ENCODE assay signal across 17 mouse cellular contexts in genomic region chr19:25423371-25423770, GRCm38 (mm10).
"Had no signal": no experiment of that assay in that cellular context is flagged by ENCODE, and none has a peak within 500 bp of the region (broad histone marks: within the 10 kb centered on the region; RNA-seq: fewer than 3 reads in every experiment).

No protein-coding gene starts in this region.

- H3K27me3 ChIP-seq: lung, embryonic 15.5 days; midbrain, embryonic 13.5 days; midbrain, embryonic 15.5 days; neural tube, embryonic 12.5 days; stomach, embryonic 15.5 days had no signal

- H3K36me3 ChIP-seq: midbrain, embryonic 13.5 days; midbrain, embryonic 15.5 days; neural tube, embryonic 12.5 days had no signal

- DNase-seq: liver, postnatal 0 days; lung, adult 2 months; lung, postnatal 14 days; lung, postnatal 36 days; right cerebral cortex, postnatal 14 days; thymus, adult 2 months; thymus, postnatal 25 days; thymus, postnatal 4 days had no signal

- H3K4me1 ChIP-seq: megakaryocyte, embryonic 14.5 days; midbrain, embryonic 13.5 days; midbrain, embryonic 15.5 days; neural tube, embryonic 12.5 days; stomach, embryonic 15.5 days had no signal

- H3K27ac ChIP-seq: lung, embryonic 15.5 days; macrophage; midbrain, embryonic 13.5 days; midbrain, embryonic 15.5 days; neural tube, embryonic 12.5 days; stomach, embryonic 15.5 days had no signal

- H3K9me3 ChIP-seq: lung, embryonic 15.5 days; megakaryocyte, embryonic 14.5 days; midbrain, embryonic 13.5 days; midbrain, embryonic 15.5 days; neural tube, embryonic 12.5 days; stomach, embryonic 15.5 days had no signal

- H3K4me2 ChIP-seq: lung, embryonic 15.5 days; midbrain, embryonic 11.5 days; midbrain, embryonic 13.5 days; midbrain, embryonic 15.5 days; neural tube, embryonic 12.5 days; stomach, embryonic 15.5 days had no signal

- ATAC-seq: liver, postnatal 0 days; lung, postnatal 0 days; midbrain, embryonic 13.5 days; midbrain, embryonic 15.5 days had no signal

- H3K4me3 ChIP-seq: lung, embryonic 15.5 days; megakaryocyte, embryonic 14.5 days; midbrain, embryonic 13.5 days; midbrain, embryonic 15.5 days; neural tube, embryonic 12.5 days; stomach, embryonic 15.5 days had no signal

- H3K9ac ChIP-seq: liver, postnatal 0 days; lung, embryonic 15.5 days; midbrain, embryonic 13.5 days; midbrain, embryonic 15.5 days; neural tube, embryonic 12.5 days; stomach, embryonic 15.5 days had no signal
